Mouse (Mus musculus) inflammation-experienced regulatory T-cells (primary cell): Measurements from ENCODE around the gene Arglu1. TPM values are rescaled to one million over a fixed set of nuclear protein-coding genes. Genes with fewer than 3 reads are reported as not detected.

Experiments
- polyA plus RNA-seq, 2 experiments: library from polyadenylated mRNA; unstranded; fragments of 100-300 nt; shearing (Covaris generic); gene quantifications; one replicate each; pipeline ENCODE4 v1.2.1; 2017

Gene Arglu1
- 10 to 100 TPM; 91.4 to 96.4 TPM for polyA plus RNA-seq

GRCm38 (mm10) chr8:8690146-8691092 lies at the start of gene Arglu1:
TSS of gene Arglu1 (minus strand) at chr8:8690521.

GRCm38 (mm10) chr8:8661103-8661758 lies 29.1 kb downstream of the Arglu1 start, which contains the start of gene Efnb2:
TSS of gene Efnb2 (minus strand) at chr8:8661242.

Other genes with a start within 250 kb of the Arglu1 start
- gene Efnb2, start 29.3 kb downstream of the Arglu1 start, polyA plus RNA-seq: 1 to 10 TPM in 1 of 2 experiments, under 1 TPM in 1; 0.68 to 1.3 TPM